Mouse (Mus musculus) CH12.LX (cell line): ENCODE results near the gene Nup50. TPM values are rescaled to one million over a fixed set of nuclear protein-coding genes. Genes with fewer than 3 reads are reported as not detected.

ENCODE experiments used
- DNase-seq: peaks from one replicate; pipeline ENCODE4 v3.0.0-alpha.2; 2013; ENCODE audit errors: extremely low read depth
- H3K27ac ChIP-seq: 2 replicates; pipeline ENCODE4 v1.5.1; 2012; ENCODE audit warnings: low read depth, mild to moderate bottlenecking, control low read depth, moderate library complexity; ENCODE audit not compliant: insufficient read depth
- H3K27me3 ChIP-seq: replicated peaks from 2 replicates; pipeline ENCODE3; 2012; ENCODE audit warnings: inconsistent platforms
- H3K36me3 ChIP-seq, 2 experiments: replicated peaks in 1 of 2; 2 replicates each; pipeline versions ENCODE3 to v1.6.1; 2012; ENCODE audit warnings: inconsistent platforms in 1 of 2, low read length in 1 of 2, mild to moderate bottlenecking in 1 of 2, mixed read lengths in 1 of 2, moderate library complexity in 1 of 2; ENCODE audit not compliant: control insufficient read depth in 1 of 2, insufficient read depth in 1 of 2
- H3K4me1 ChIP-seq, 2 experiments: 2 replicates each; pipeline ENCODE4 v1.6.1; 2012; ENCODE audit warnings: inconsistent platforms in 1 of 2, moderate library complexity in 1 of 2; ENCODE audit not compliant: insufficient read depth in 2 of 2, control insufficient read depth in 1 of 2
- H3K4me2 ChIP-seq: 2 replicates; pipeline ENCODE4 v1.6.1; 2012; ENCODE audit warnings: low read depth, mild to moderate bottlenecking, control low read depth; ENCODE audit not compliant: poor library complexity, insufficient read depth, severe bottlenecking
- H3K4me3 ChIP-seq, 3 experiments: fragments of 150-350 bp in 1 of 3; sonication (generic) in 1 of 3; replicated peaks in 1 of 3; 2 replicates each; pipeline versions ENCODE3 to v1.5.1; 2011 to 2012; ENCODE audit warnings: low read depth in 2 of 3, low read length in 2 of 3, mild to moderate bottlenecking in 2 of 3, moderate library complexity in 2 of 3, control low read depth in 1 of 3, improper control_type of control experiment in 1 of 3, inconsistent platforms in 1 of 3, mixed read lengths in 1 of 3; ENCODE audit not compliant: poor library complexity in 1 of 3
- H3K79me2 ChIP-seq: replicated peaks from 2 replicates; pipeline ENCODE4 v1.6.1; 2012; ENCODE audit warnings: mild to moderate bottlenecking, moderate library complexity; ENCODE audit not compliant: control insufficient read depth, poor library complexity, insufficient read depth, severe bottlenecking; ENCODE audit errors: extremely low read depth
- H3K9ac ChIP-seq: 2 replicates; pipeline ENCODE4 v1.6.1; 2012; ENCODE audit warnings: low read depth, mild to moderate bottlenecking, control low read depth, moderate library complexity; ENCODE audit not compliant: insufficient read depth
- H3K9me3 ChIP-seq: replicated peaks from 2 replicates; pipeline ENCODE3; 2012; ENCODE audit warnings: low read length, inconsistent platforms, mixed read lengths
- BHLHE40 ChIP-seq: IDR thresholded peaks from 2 replicates; pipeline ENCODE4 v1.6.1; 2011; ENCODE audit warnings: mild to moderate bottlenecking, low read depth, low read length, improper control_type of control experiment
- CHD2 ChIP-seq: IDR thresholded peaks from 2 replicates; pipeline ENCODE4 v1.6.1; 2011; ENCODE audit warnings: low read length, improper control_type of control experiment
- CTCF ChIP-seq, 2 experiments: IDR thresholded peaks in 1 of 2; conservative IDR thresholded peaks in 1 of 2; 2 replicates each; pipeline ENCODE4 v1.5.1; 2011 to 2012; ENCODE audit warnings: low read depth in 2 of 2, low read length in 2 of 2, improper control_type of control experiment in 1 of 2, inconsistent platforms in 1 of 2, mild to moderate bottlenecking in 1 of 2, moderate library complexity in 1 of 2
- ELF1 ChIP-seq: IDR thresholded peaks from 2 replicates; pipeline ENCODE4 v1.6.1; 2014; ENCODE audit warnings: low read depth, mild to moderate bottlenecking, inconsistent platforms, low read length, improper control_type of control experiment
- EP300 ChIP-seq: IDR thresholded peaks from 2 replicates; pipeline ENCODE4 v1.6.1; 2011; ENCODE audit warnings: low read length, improper control_type of control experiment
- ETS1 ChIP-seq: conservative IDR thresholded peaks from 2 replicates; pipeline ENCODE4 v1.6.1; 2012; ENCODE audit warnings: low read depth, mild to moderate bottlenecking, inconsistent platforms, low read length, improper control_type of control experiment, moderate library complexity
- HCFC1 ChIP-seq: IDR thresholded peaks from 2 replicates; pipeline ENCODE4 v1.6.1; 2012; ENCODE audit warnings: low read depth, mild to moderate bottlenecking, inconsistent platforms, low read length, improper control_type of control experiment
- JUN ChIP-seq: IDR thresholded peaks from 2 replicates; pipeline ENCODE4 v1.6.1; 2011; ENCODE audit warnings: low read depth, mild to moderate bottlenecking, low read length, improper control_type of control experiment, moderate library complexity; ENCODE audit not compliant: insufficient read depth
- JUND ChIP-seq: conservative IDR thresholded peaks from 2 replicates; pipeline ENCODE4 v1.6.1; 2011; ENCODE audit warnings: low read depth, low read length, improper control_type of control experiment
- MAFK ChIP-seq: IDR thresholded peaks from 2 replicates; pipeline ENCODE4 v1.6.1; 2011; ENCODE audit warnings: low read length, improper control_type of control experiment; ENCODE audit not compliant: insufficient replicate concordance
- MAZ ChIP-seq: IDR thresholded peaks from 2 replicates; pipeline ENCODE4 v1.6.1; 2012; ENCODE audit warnings: low read depth, mild to moderate bottlenecking, inconsistent platforms, low read length, improper control_type of control experiment, moderate library complexity
- MEF2A ChIP-seq: IDR thresholded peaks from 2 replicates; pipeline ENCODE4 v1.6.1; 2014; ENCODE audit warnings: low read depth, mild to moderate bottlenecking, inconsistent platforms, low read length, improper control_type of control experiment, borderline replicate concordance
- MYC ChIP-seq: IDR thresholded peaks from 2 replicates; pipeline ENCODE4 v1.6.1; 2011; ENCODE audit warnings: low read depth, mild to moderate bottlenecking, improper control_type of control experiment, low read length
- NELFE ChIP-seq: IDR thresholded peaks from 2 replicates; pipeline ENCODE4 v1.6.1; 2011; ENCODE audit warnings: low read depth, low read length, improper control_type of control experiment
- NRF1 ChIP-seq: IDR thresholded peaks from 2 replicates; pipeline ENCODE4 v1.6.1; 2014; ENCODE audit warnings: low read depth, mild to moderate bottlenecking, inconsistent platforms, low read length, improper control_type of control experiment, moderate library complexity
- POLR2A ChIP-seq: IDR thresholded peaks from 2 replicates; pipeline ENCODE4 v1.6.1; 2011; ENCODE audit warnings: low read depth, mild to moderate bottlenecking, improper control_type of control experiment, low read length
- SIN3A ChIP-seq: IDR thresholded peaks from 2 replicates; pipeline ENCODE4 v1.6.1; 2012; ENCODE audit warnings: low read length, improper control_type of control experiment, inconsistent platforms
- SMC3 ChIP-seq: IDR thresholded peaks from 2 replicates; pipeline ENCODE4 v1.6.1; 2011; ENCODE audit warnings: low read depth, low read length, improper control_type of control experiment
- TBP ChIP-seq: conservative IDR thresholded peaks from 2 replicates; pipeline ENCODE4 v1.6.1; 2011; ENCODE audit warnings: low read depth, low read length, improper control_type of control experiment
- USF1 ChIP-seq: IDR thresholded peaks from 2 replicates; pipeline ENCODE4 v1.6.1; 2014; ENCODE audit warnings: low read depth, mild to moderate bottlenecking, inconsistent platforms, low read length, improper control_type of control experiment
- ZC3H11A ChIP-seq: IDR thresholded peaks from 2 replicates; pipeline ENCODE4 v1.6.1; 2012; ENCODE audit warnings: low read depth, mild to moderate bottlenecking, inconsistent platforms, low read length, improper control_type of control experiment
- ZMIZ1 ChIP-seq: IDR thresholded peaks from 2 replicates; pipeline ENCODE4 v1.6.1; 2012; ENCODE audit warnings: low read depth, mild to moderate bottlenecking, inconsistent platforms, low read length, improper control_type of control experiment
- dilution Hi-C: fragments of 300-500 bp; cut with MboI; formaldehyde crosslinking; loops from 2 replicates; pipeline ENCODE4 v1.14.3; 2020; ENCODE audit warnings: low sequenced_read_pairs; ENCODE audit not compliant: extremely low pct_unique_long_range_greater_than_20kb, extremely low pct_ligation_motif_present
- in situ Hi-C: fragments of 300-500 bp; cut with MboI; formaldehyde crosslinking; loops from 3 replicates; pipeline ENCODE4 v1.14.3; 2019; ENCODE audit warnings: low sequenced_read_pairs, low pct_ligation_motif_present, low pct_unique_long_range_greater_than_20kb, mixed read lengths
- polyA plus RNA-seq: library from polyadenylated mRNA; unstranded; fragments of >175 nt; gene quantifications from 2 replicates; pipeline ENCODE4 v1.2.1, GENCODE M21; 2012; ENCODE audit warnings: low read depth; ENCODE audit not compliant: insufficient read length
- total RNA-seq, 2 experiments: library from RNA; depleted of rRNA; stranded (reverse); fragments of 300-350 nt in 1 of 2; fragments of >200 nt in 1 of 2; gene quantifications; 2 replicates each; pipeline ENCODE4 v1.2.3; 2012 to 2014

The Nup50 gene
- total and polyA plus RNA-seq, 3 experiments = 39.2 to 85.6 (median 43.4) TPM

DNA sequence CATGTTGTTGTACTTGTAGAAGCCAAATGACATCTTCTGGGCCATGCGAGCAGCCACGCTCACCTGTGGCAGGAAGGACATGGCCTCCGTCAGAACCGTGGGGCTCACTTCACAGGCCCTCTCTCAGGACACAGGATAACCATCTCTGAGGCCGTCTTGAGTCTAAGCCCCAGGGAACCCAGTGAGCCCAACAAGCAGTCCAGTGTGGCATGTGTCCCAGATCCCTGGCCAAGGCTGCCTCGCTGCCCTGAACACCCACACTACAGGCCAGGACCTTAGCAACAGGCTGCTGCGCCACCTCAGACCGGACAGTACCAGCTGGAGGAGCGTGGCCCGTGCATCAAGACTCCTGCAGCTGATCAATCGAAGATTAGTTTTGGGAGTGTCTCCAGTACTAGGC, 30.0 kb downstream of the Nup50 start:
- H3K9me3 ChIP-seq = no peaks in the 10 kb centered on the region
- in situ Hi-C loops = no loop called here
- H3K79me2 ChIP-seq = no peaks in the 10 kb centered on the region
- no peak overlapping the region for H3K27ac ChIP-seq
- no peaks in the 10 kb centered on the region for H3K27me3 ChIP-seq
- DNase-seq = no peak
- no peak overlapping the region for H3K4me3 ChIP-seq
- peaks cover 8 to 90% of the 10 kb centered on the region in 2 experiments for H3K36me3 ChIP-seq
- H3K4me2 ChIP-seq = no peak overlapping the region
- dilution Hi-C loops = no loop called here
- H3K9ac ChIP-seq = no peak overlapping the region
- no peak for TF ChIP-seq POLR2A
- no peak for TF ChIP-seq SMC3
- peaks cover 2 to 11% of the 10 kb centered on the region in 2 experiments; a peak in 1 of 4 replicates for H3K4me1 ChIP-seq

DNA sequence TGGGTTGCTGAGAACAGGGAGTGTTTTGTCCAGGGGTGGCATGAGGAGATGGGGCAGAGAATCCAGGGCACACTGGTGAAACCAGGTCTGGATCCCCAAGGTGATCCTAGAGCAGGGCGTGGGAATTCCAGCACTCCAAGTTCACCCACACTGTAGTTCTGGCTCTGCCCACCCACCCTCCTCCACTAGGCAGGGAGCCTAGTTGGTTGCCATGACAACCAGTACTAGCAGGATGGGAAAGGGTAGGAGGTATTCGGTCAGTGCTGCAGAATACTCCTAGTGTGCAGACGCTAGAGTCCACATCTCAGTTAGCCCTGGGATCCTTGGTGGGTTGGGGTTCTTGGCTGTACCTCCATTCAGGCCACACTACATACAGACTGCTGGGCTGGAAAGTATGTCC, 34.6 kb downstream of the Nup50 start:
- Histone ChIP-seq H3K27me3 (no peaks in the 10 kb centered on the region), H3K4me2 (no peak overlapping the region), H3K4me1 (peaks cover 12 to 22% of the 10 kb centered on the region in 2 experiments; a peak in 3 of 4 replicates), H3K4me3 (no peak overlapping the region), H3K9ac (no peak overlapping the region)
- in situ Hi-C loops (no loop called here), dilution Hi-C loops (no loop called here)
- DNase-seq = no peak
- no peak for TF ChIP-seq CHD2
- no peak for TF ChIP-seq NRF1
- no peak for TF ChIP-seq ZC3H11A
- no peak for TF ChIP-seq POLR2A
- TF ChIP-seq MAFK = no peak
- no peak for TF ChIP-seq ETS1
- TF ChIP-seq TBP = no peak
- TF ChIP-seq, all 38 proteins: peak for 0
- H3K36me3 ChIP-seq = peaks cover 0 to 65% of the 10 kb centered on the region in 2 experiments
- H3K27ac ChIP-seq = no peak overlapping the region
- no peaks in the 10 kb centered on the region for H3K79me2 ChIP-seq
- no peaks in the 10 kb centered on the region for H3K9me3 ChIP-seq

DNA sequence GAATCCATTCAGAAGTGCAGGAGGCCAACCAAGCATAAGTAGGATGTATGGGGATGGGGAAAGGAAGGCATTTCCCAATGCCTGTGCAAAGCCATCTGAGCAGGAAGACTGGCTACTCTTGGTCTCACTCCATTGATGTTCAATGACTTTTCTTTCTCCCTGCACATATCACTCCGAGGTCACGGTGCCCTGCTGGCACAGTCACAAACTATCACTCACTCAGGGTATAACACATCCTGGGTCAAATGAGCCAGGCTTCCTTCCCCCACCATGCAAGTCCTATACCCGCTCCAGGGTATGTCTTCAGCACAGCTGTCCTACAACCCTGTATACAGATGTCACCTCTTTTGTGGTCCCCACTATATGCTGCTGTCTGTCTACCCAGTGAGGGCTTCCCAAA, 35.1 kb downstream of the Nup50 start:
- peaks cover 10 to 19% of the 10 kb centered on the region in 2 experiments; a peak in 3 of 4 replicates for H3K4me1 ChIP-seq
- no peaks in the 10 kb centered on the region for H3K79me2 ChIP-seq
- in situ Hi-C loops = no loop called here
- H3K36me3 ChIP-seq = peaks cover 0 to 60% of the 10 kb centered on the region in 2 experiments
- H3K27ac ChIP-seq = no peak overlapping the region
- no peaks in the 10 kb centered on the region for H3K27me3 ChIP-seq
- no peak for DNase-seq
- no peak overlapping the region for H3K4me2 ChIP-seq
- H3K9me3 ChIP-seq = no peaks in the 10 kb centered on the region
- dilution Hi-C loops = no loop called here
- no peak for TF ChIP-seq MAFK
- TF ChIP-seq NELFE = no peak
- no peak for TF ChIP-seq ZMIZ1
- no peak for TF ChIP-seq SMC3
- no peak for TF ChIP-seq ETS1
- no peak for TF ChIP-seq USF1
- TF ChIP-seq JUND = no peak
- TF ChIP-seq EP300 = no peak
- no peak for TF ChIP-seq MEF2A
- no peak for TF ChIP-seq TBP
- no peak for TF ChIP-seq HCFC1
- no peak for TF ChIP-seq SIN3A
- TF ChIP-seq JUN = no peak
- TF ChIP-seq NRF1 = no peak
- no peak for TF ChIP-seq MYC
- no peak for TF ChIP-seq CTCF (conservative IDR thresholded peaks at IDR 0.05 in 1 of 2, IDR thresholded peaks at IDR 0.05 in 1 of 2; ENCODE audit: low read depth in 2 of 2, low read length in 2 of 2)
- no peak for TF ChIP-seq POLR2A
- no peak for TF ChIP-seq BHLHE40
- TF ChIP-seq MAZ = no peak
- TF ChIP-seq ELF1 = no peak
- no peak overlapping the region for H3K9ac ChIP-seq
- no peak overlapping the region for H3K4me3 ChIP-seq
